22 mouse cellular contexts compared by ENCODE assay signal in genomic region chr3:36446506-36446905, GRCm38 (mm10). TPM values are rescaled to one million over a fixed set of nuclear protein-coding genes. Genes with fewer than 3 reads are reported as not detected.
DNase-seq lines count a peak whose midpoint lies in the region; ATAC-seq and TF ChIP-seq lines count a peak whose summit lies in the region.
"Had no signal": no experiment of that assay in that cellular context is flagged by ENCODE, and none has a peak within 500 bp of the region (broad histone marks: within the 10 kb centered on the region; RNA-seq: fewer than 3 reads in every experiment).

No protein-coding gene starts in this region.

- no peaks in the 10 kb centered on the region for H3K27me3 ChIP-seq in heart, embryonic 16.5 days (ENCODE audit: control insufficient read depth, insufficient read depth, low read length)
- no peaks in the 10 kb centered on the region for H3K27me3 ChIP-seq in midbrain, embryonic 16.5 days (ENCODE audit: control insufficient read depth, insufficient read depth, low read depth, low read length)
- no peaks in the 10 kb centered on the region for H3K27me3 ChIP-seq in midbrain, postnatal 0 days (ENCODE audit: insufficient read depth, low read length)
- H3K27me3 ChIP-seq: limb, embryonic 13.5 days had no signal

- H3K4me3 ChIP-seq in heart, embryonic 16.5 days (ENCODE audit: low read length): no peak overlapping the region
- no peak overlapping the region for H3K4me3 ChIP-seq in midbrain, embryonic 16.5 days (ENCODE audit: low read depth, low read length)
- H3K4me3 ChIP-seq in midbrain, postnatal 0 days (ENCODE audit: low read depth, low read length): no peak overlapping the region
- H3K4me3 ChIP-seq: hindbrain, embryonic 10.5 days; left cerebral cortex, adult 2 months; limb, embryonic 13.5 days had no signal

- peaks cover 30% of the 10 kb centered on the region for H3K36me3 ChIP-seq in heart, embryonic 16.5 days (ENCODE audit: control insufficient read depth, insufficient read depth)
- no peaks in the 10 kb centered on the region for H3K36me3 ChIP-seq in midbrain, embryonic 16.5 days (ENCODE audit: control insufficient read depth, insufficient read depth, low read length)
- no peaks in the 10 kb centered on the region for H3K36me3 ChIP-seq in midbrain, postnatal 0 days (ENCODE audit: insufficient read depth, low read length)
- H3K36me3 ChIP-seq: hindbrain, embryonic 10.5 days had no signal

- H3K27ac ChIP-seq in heart, embryonic 16.5 days (ENCODE audit: low read length): peak overlapping the region; percentile 49
- H3K27ac ChIP-seq in midbrain, embryonic 16.5 days (ENCODE audit: low read length): no peak overlapping the region
- no peak overlapping the region for H3K27ac ChIP-seq in midbrain, postnatal 0 days (ENCODE audit: low read depth, low read length)
- H3K27ac ChIP-seq: hindbrain, embryonic 10.5 days; kidney, postnatal 0 days; left cerebral cortex, adult 2 months; limb, embryonic 13.5 days; stomach, postnatal 0 days had no signal

- peaks cover 33% of the 10 kb centered on the region for H3K4me1 ChIP-seq in heart, embryonic 16.5 days (ENCODE audit: control insufficient read depth, insufficient read depth, low read length)
- no peaks in the 10 kb centered on the region for H3K4me1 ChIP-seq in midbrain, embryonic 16.5 days (ENCODE audit: control insufficient read depth, insufficient read depth, low read length)
- H3K4me1 ChIP-seq in midbrain, postnatal 0 days (ENCODE audit: insufficient read depth, low read length): no peaks in the 10 kb centered on the region

- no peak for TF ChIP-seq CTCF in midbrain, postnatal 0 days (IDR thresholded peaks at IDR 0.05)

- peak; percentile 19 to 49 for DNase-seq in adrenal gland, adult (ENCODE audit: inconsistent age in 2 of 2, low spot score in 1 of 2)
- DNase-seq in adrenal gland, postnatal 25 days: no peak
- no peak for DNase-seq in heart, adult 9 months (ENCODE audit: low spot score in 2 of 2)
- DNase-seq in 416B (ENCODE audit: low read depth): peak; percentile 68
- DNase-seq in heart, postnatal 10 days: peak; percentile 46 to 53
- no peak for DNase-seq in midbrain, postnatal 0 days (ENCODE audit: low spot score)
- DNase-seq: cerebellum, adult 9-11 months; embryo, embryonic 11 days; lung, embryonic 14.5 days; right cerebral cortex, postnatal 14 days; thymus, postnatal 14 days had no signal

- no peaks in the 10 kb centered on the region for H3K9me3 ChIP-seq in heart, embryonic 16.5 days (replicated peaks; ENCODE audit: control insufficient read depth, low read length)
- no peaks in the 10 kb centered on the region for H3K9me3 ChIP-seq in midbrain, embryonic 16.5 days (replicated peaks; ENCODE audit: control insufficient read depth, low read length, poor library complexity, severe bottlenecking)
- no peaks in the 10 kb centered on the region for H3K9me3 ChIP-seq in midbrain, postnatal 0 days (ENCODE audit: low read length)
- H3K9me3 ChIP-seq: hindbrain, embryonic 10.5 days; limb, embryonic 13.5 days had no signal

- intact Hi-C loops in heart, postnatal 10 days (cut with DNase I): no loop called here

- no peak overlapping the region for H3K9ac ChIP-seq in heart, embryonic 16.5 days (ENCODE audit: low read length)
- no peak overlapping the region for H3K9ac ChIP-seq in midbrain, embryonic 16.5 days (ENCODE audit: low read depth, low read length)
- H3K9ac ChIP-seq in midbrain, postnatal 0 days (replicated peaks; ENCODE audit: low read length, poor library complexity, severe bottlenecking): no peak overlapping the region
- H3K9ac ChIP-seq: limb, embryonic 13.5 days; lung, embryonic 14.5 days had no signal

- 0 out of 2 replicates have a peak overlapping the region, but pooled peaks have one; percentile 17 for H3K4me2 ChIP-seq in heart, embryonic 16.5 days (ENCODE audit: low read depth, low read length)
- H3K4me2 ChIP-seq in midbrain, embryonic 16.5 days (ENCODE audit: low read length): no peak overlapping the region
- H3K4me2 ChIP-seq in midbrain, postnatal 0 days (ENCODE audit: low read depth, low read length, poor library complexity, severe bottlenecking): no peak overlapping the region
- H3K4me2 ChIP-seq: limb, embryonic 13.5 days; lung, embryonic 14.5 days; midbrain, embryonic 11.5 days had no signal

- WGBS in heart, embryonic 16.5 days: 34% methylated on average over 5 of the region's 5 CpGs
- WGBS in midbrain, embryonic 16.5 days: 79% methylated on average over 5 of the region's 5 CpGs
- 76% methylated on average over 5 of the region's 5 CpGs for WGBS in midbrain, postnatal 0 days

- no peak; the same call in 1 of the 2 replicates for ATAC-seq in heart, embryonic 16.5 days (replicated peaks; ENCODE audit: extremely low read depth, insufficient read depth, low FRiP score)
- ATAC-seq in midbrain, embryonic 16.5 days: no peak
- ATAC-seq in midbrain, postnatal 0 days (ENCODE audit: low FRiP score): no peak
- ATAC-seq: forebrain, embryonic 16.5 days had no signal

RNA-seq across cellular contexts. Expression of gene Anxa5, which starts 29.2 kb away (rescaled TPM):
- total RNA-seq in adrenal gland, postnatal 25 days (2021): 592 and 680 TPM in 2 replicates
- polyA plus RNA-seq in heart, embryonic 16.5 days (2015; fragmentation: Nextera tagmentation; extraction: Ambion mirVana): 453 and 471 TPM in 2 replicates
- 100 to 1,000 TPM; 234 to 248 TPM for total RNA-seq in heart, postnatal 10 days (2021)
- 54.2 and 56.7 TPM in 2 replicates for polyA plus RNA-seq in midbrain, embryonic 16.5 days (2015; fragmentation: Nextera tagmentation; extraction: Ambion mirVana)
- total RNA-seq in midbrain, postnatal 0 days (2014; rRNA removed): 27.9 and 28.2 TPM in 2 replicates
- polyA plus RNA-seq in midbrain, postnatal 0 days (2015; fragmentation: Nextera tagmentation; extraction: Ambion mirVana): 43.1 and 48.4 TPM in 2 replicates

RNA-seq across cellular contexts. Expression of gene 1810062G17Rik, which starts 29.2 kb away (rescaled TPM):
- 1.1 and 1.8 TPM in 2 replicates for total RNA-seq in adrenal gland, postnatal 25 days (2021)
- polyA plus RNA-seq in heart, embryonic 16.5 days (2015; fragmentation: Nextera tagmentation; extraction: Ambion mirVana): 1.00 and 1.7 TPM in 2 replicates
- total RNA-seq in heart, postnatal 10 days (2021): under 1 TPM in 1 of 2 experiments, not detected in 1; 0.79 TPM
- polyA plus RNA-seq in midbrain, embryonic 16.5 days (2015; fragmentation: Nextera tagmentation; extraction: Ambion mirVana): 0.28 and 0.40 TPM in 2 replicates
- total RNA-seq in midbrain, postnatal 0 days (2014; rRNA removed): not detected in 2 replicates
- 0.23 and 0.44 TPM in 2 replicates for polyA plus RNA-seq in midbrain, postnatal 0 days (2015; fragmentation: Nextera tagmentation; extraction: Ambion mirVana)
- total RNA-seq: gastrocnemius, adult 8-10 months; layer of hippocampus, adult 8-10 months; left cerebral cortex, adult 2 months had no signal
- polyA plus RNA-seq: forebrain, embryonic 16.5 days had no signal

Comparison
In these comparisons a context has a peak if more than half of its experiments do, and no peak if none do; other contexts are left out.
1. DNase-seq: peak in adrenal gland, adult (2 of 2), 416B (single experiment) and heart, postnatal 10 days (2 of 2); none in adrenal gland, postnatal 25 days (single experiment), heart, adult 9 months (0 of 2) and midbrain, postnatal 0 days (single experiment).